Mouse (Mus musculus) gastrocnemius, postnatal 4 days (tissue): ENCODE data around the gene Slc30a6. TPM values are rescaled to one million over a fixed set of nuclear protein-coding genes. Genes with fewer than 3 reads are reported as not detected.
A peak's percentile ranks its signal among the peaks of the same experiment; 100 is the strongest.

Experiments
- DNase-seq, 2 experiments: peaks; one replicate each; pipeline ENCODE4 v3.0.0; 2021 to 2022; ENCODE audit warnings: low spot score in 2 of 2, mixed read lengths in 2 of 2
- long read RNA-seq, 2 experiments: library from polyadenylated mRNA; stranded (forward); transcript quantifications; one replicate each; pipeline ENCODE4 v2.0.0; 2021
- total RNA-seq, 2 experiments: library from RNA; stranded (reverse); gene quantifications; 2 replicates each; pipeline ENCODE4 v1.2.3; 2021

The Slc30a6 gene
- total RNA-seq = 10 to 100 TPM; 10.7 to 13.7 TPM
- long read RNA-seq, experiment 1, transcript Slc30a6-201 (14 exons, 2,148 nt) = major isoform, 11 of 13 reads
- long read RNA-seq, experiment 1, partial matches to known transcripts = 0 of 13 reads
- long read RNA-seq, experiment 1, other reads (novel, unspliced or antisense) = 2 of 13 reads
- long read RNA-seq, experiment 2, transcript Slc30a6-201 (14 exons, 2,148 nt) = major isoform, 11 of 13 reads
- long read RNA-seq, experiment 2, partial matches to known transcripts = 1 of 13 reads
- long read RNA-seq, experiment 2, other reads (novel, unspliced or antisense) = 1 of 13 reads

- peak; percentile 91 to 96 for DNase-seq
Observed at GRCm38 (mm10) chr17:74395383-74396065, at the start of gene Slc30a6. Gene Slc30a6 (plus strand): TSS chr17:74395608.

GRCm38 (mm10) chr17:74363592-74363991, 31.8 kb upstream of the Slc30a6 start:
- DNase-seq = no peak

GRCm38 (mm10) chr17:74376916-74377315, 18.5 kb upstream of the Slc30a6 start:
- DNase-seq = no peak

GRCm38 (mm10) chr17:74386657-74387056, 8.8 kb upstream of the Slc30a6 start:
- no peak for DNase-seq

GRCm38 (mm10) chr17:74389847-74390246, 5.6 kb upstream of the Slc30a6 start:
- no peak for DNase-seq

- no peak for DNase-seq
Observed at GRCm38 (mm10) chr17:74394381-74394780, 1.0 kb upstream of the Slc30a6 start.

- no peak for DNase-seq
Observed at GRCm38 (mm10) chr17:74394855-74395254, 553 bp upstream of the Slc30a6 start.

- no peak for DNase-seq
Observed at GRCm38 (mm10) chr17:74396766-74397165, 1.4 kb downstream of the Slc30a6 start.

- no peak for DNase-seq
Observed at GRCm38 (mm10) chr17:74397173-74397572, 1.8 kb downstream of the Slc30a6 start.

- DNase-seq = no peak
Observed at GRCm38 (mm10) chr17:74402486-74403222, 7.2 kb downstream of the Slc30a6 start.

- no peak for DNase-seq
Observed at GRCm38 (mm10) chr17:74406487-74406886, 11.1 kb downstream of the Slc30a6 start.

GRCm38 (mm10) chr17:74409722-74410121, 14.3 kb downstream of the Slc30a6 start:
- no peak for DNase-seq

- no peak for DNase-seq
Observed at GRCm38 (mm10) chr17:74413324-74413723, 17.9 kb downstream of the Slc30a6 start.

- no peak for DNase-seq
Observed at GRCm38 (mm10) chr17:74414671-74415070, 19.3 kb downstream of the Slc30a6 start.

GRCm38 (mm10) chr17:74416841-74417360, 21.5 kb downstream of the Slc30a6 start:
- no peak for DNase-seq

- no peak for DNase-seq
Observed at GRCm38 (mm10) chr17:74418171-74418570, 22.8 kb downstream of the Slc30a6 start.

GRCm38 (mm10) chr17:74420656-74421055, 25.2 kb downstream of the Slc30a6 start:
- DNase-seq = no peak

- no peak for DNase-seq
Observed at GRCm38 (mm10) chr17:74424401-74425005, 29.1 kb downstream of the Slc30a6 start.

GRCm38 (mm10) chr17:74430074-74430473, 34.7 kb downstream of the Slc30a6 start:
- DNase-seq = no peak

- no peak for DNase-seq
Observed at GRCm38 (mm10) chr17:74431481-74431880, 36.1 kb downstream of the Slc30a6 start.

GRCm38 (mm10) chr17:74432631-74433030, 37.2 kb downstream of the Slc30a6 start:
- DNase-seq = no peak
